Mouse (Mus musculus) heart, postnatal 36 days (tissue): ENCODE measurements around the gene Hcfc1. TPM values are rescaled to one million over a fixed set of nuclear protein-coding genes. Genes with fewer than 3 reads are reported as not detected.

Source experiments
- DNase-seq, 2 experiments: peaks; one replicate each; pipeline ENCODE4 v3.0.0; 2021 to 2022
- intact Hi-C: fragments of 180-260 bp; cut with DNase I; formaldehyde crosslinking; loops from one replicate; pipeline ENCODE4 v1.15.1; 2025
- total RNA-seq, 2 experiments: library from RNA; stranded (reverse); gene quantifications; 2 replicates each; pipeline ENCODE4 v1.2.3; 2021

The Hcfc1 gene
- 10 to 100 TPM; 34.3 to 37.2 TPM for total RNA-seq

DNA sequence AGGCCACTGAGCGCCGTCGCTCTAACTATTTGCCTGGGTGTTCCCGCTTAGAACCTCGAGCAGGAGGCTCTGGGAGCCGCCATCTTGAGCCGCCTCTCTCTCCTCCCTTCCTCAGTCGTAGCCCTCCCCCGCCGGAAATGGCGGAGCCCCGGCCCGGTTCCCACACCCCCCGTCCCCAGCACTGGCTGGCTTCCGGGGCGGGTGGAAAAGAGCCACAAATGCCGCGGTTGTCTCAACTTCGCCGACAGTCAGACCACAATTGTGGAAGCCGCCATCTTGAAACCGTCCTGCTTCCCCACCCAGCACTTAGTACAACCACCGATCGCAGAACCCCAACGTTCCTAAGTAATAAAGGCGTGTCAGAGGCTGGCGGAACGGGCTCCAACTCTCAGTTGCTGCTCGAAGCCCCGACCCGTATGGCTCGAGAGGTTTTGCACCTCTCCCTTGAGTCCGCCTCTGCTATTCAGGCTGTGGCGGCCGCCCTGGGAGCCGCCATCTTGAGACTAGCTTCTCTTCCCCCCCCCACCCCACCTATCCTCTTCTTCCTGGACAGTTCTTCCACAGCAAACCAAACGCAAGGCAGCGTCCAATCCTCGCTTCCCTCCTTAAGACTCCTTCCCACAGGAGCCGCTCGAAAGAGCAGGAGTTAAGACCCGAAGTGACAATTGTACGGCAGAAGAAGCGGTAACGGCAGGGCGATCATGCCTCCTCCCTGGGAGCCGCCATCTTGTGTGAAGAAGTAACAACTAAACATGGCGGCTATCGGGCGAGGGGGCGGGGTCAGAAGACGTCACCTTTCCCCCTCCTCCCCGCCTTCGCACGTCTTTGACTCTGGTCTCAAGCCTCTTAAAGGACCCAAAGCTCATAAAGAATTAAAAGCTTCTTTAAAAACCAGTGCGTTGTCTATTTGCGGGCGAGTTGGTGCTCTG, at the start of gene Hcfc1:
TSS of gene Hcfc1 (minus strand) at position 110 of the 929 bp plus-strand sequence.
- peak; percentile 87 to 90 for DNase-seq
- intact Hi-C loops, result loop anchor here (5.0 kb wide), 2 partner anchors 121 to 446 kb away; no protein-coding TSS in a partner anchor

DNA sequence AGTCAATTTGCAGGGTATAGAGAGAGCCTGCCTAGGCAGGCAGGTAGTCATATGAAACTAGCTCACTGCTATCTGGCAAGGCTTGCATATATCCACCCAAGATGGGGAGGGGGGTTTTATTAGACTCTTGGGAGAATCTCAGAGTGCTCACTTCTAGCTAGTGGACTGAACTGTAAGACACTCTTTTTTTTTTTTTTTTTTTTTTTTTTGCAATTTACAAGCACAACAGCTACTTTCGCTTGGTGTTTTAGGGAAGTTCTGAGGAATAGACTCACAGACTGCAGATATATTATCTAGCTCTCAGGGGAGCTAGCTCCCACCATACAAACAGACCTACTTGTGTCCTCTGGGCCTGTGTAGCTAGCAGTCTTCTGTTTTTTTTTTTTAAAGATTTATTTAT, 48.4 kb upstream of the Hcfc1 start:
- no peak for DNase-seq
- intact Hi-C loops, result no loop called here

DNA sequence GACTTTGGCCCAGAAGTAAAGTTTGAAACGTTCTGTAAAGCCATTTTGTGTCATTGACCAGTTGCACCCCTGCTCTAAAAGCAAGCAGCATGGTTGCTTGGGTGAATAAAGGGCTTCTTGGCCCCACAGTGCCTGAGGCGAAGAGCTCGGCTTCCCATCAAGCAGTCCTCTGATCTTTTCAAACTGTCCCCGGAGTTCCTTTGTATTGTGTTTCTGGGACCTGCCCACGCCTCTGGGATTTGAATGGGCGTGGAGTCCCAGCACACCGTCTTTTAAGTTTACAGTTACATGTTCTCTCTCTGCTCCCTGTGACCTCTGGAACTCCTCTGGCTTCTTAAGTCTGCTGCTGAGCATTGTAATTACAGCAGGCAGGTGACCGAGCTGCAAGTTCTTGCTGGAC, 41.9 kb upstream of the Hcfc1 start:
- intact Hi-C loops, result no loop called here
- no peak for DNase-seq

DNA sequence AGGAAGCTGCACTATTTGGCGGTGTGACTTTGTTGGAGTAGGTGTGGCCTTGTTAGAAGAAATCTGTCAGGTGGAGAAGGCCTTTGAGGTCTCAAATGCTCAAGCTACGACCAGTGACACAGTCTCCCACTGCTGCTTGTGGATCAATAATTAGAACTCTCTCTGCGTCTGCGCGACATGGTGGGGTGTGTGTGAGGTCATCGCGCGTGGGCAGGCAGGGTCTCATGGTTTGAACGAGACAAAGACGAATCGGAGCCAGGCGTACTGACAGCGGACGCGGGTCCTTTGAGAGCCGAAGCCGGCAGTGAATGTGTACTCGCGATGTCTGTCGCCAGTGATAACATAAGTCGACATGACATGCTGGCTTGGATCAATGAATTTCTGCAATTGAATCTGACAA, 40.2 kb upstream of the Hcfc1 start:
- intact Hi-C loops, result no loop called here
- DNase-seq, result no peak

DNA sequence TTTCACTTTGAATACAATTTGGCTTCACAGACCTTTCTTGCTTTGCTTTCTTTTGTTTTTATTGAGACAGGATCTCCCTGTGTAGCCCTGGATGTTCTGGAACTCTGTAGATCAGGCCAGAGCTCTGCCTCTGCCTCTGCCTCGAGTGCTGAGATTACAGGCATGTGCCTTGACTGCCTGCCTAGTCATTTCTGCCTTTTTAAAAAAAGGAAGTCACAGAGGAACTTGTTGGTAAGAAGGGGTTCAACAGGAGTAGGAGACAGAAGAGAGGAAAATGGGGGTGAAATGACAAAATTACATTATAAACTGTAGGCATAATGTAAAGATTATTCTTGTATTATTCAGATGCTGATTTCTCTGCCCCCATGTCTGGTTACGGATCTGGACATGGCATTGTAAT, 37.5 kb upstream of the Hcfc1 start:
- intact Hi-C loops, result no loop called here

DNA sequence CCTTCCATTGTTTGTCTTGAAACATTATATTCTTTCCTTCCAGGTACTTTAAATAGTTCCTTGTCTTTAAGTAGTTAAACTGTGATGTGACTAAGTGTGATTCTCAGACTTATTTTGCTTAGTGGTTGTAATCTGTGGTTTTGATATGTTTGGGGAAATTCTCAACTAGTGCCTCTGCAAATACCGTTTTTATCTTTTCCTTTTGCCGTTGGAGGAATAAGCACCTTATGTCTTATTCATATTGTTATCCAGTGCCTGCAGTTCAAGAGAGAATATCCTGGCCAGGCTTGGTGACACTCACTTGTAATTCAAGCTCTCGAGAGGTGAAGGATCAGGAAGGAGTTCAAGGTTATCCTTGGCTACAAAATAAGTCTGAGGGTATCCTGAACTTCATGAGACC, 34.9 kb upstream of the Hcfc1 start:
- intact Hi-C loops, result no loop called here
- no peak for DNase-seq

More for the DNA sequence above, 37.5 kb upstream of the Hcfc1 start:
- no peak for DNase-seq

DNA sequence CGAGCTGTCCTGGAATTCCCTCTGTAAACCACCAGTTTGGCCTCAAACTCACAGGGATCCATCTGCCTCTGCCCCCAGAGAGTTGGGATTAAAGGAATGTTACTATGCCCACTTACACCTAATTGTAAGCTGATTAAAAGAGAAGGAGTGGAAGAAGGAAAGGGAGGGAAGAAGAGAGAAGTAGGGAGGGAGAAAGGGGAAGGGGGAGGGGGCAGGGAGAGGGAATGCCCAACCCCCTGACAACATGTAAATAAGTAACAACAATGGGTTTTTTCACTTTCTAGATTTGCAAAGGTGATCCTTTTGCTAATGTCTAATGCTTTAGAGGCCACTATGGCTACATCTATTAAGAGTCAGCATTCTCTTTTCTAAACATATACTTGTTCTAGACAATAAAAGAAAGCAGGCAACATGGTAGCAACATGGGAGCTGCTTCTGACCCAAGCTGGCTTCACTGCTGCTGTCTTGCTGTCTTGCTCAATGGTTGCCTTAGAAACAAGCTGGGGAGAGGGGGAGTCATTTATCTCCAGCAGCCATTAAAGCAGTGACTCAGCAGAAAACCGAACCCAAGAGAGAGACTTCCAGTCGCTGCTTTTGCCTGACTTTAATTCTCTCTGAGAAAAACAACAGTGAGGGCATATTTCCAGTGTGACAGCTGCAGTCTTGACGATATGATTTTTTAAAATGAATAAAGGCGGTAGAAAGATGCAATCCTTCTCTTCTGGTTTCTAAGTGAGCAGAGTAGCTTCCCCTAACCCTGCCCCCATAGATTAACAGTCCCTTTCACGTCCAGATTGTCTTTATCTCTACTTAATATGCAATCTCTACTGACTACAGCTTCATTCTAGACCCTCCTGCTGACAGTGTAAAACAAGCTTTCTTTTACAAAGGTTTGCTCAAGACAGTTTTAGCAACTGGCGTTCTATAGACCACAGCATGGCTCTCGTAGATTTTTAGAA, 33.0 kb upstream of the Hcfc1 start:
- intact Hi-C loops, result no loop called here
- peak in 1 of 2 experiments; percentile 10 for DNase-seq

DNA sequence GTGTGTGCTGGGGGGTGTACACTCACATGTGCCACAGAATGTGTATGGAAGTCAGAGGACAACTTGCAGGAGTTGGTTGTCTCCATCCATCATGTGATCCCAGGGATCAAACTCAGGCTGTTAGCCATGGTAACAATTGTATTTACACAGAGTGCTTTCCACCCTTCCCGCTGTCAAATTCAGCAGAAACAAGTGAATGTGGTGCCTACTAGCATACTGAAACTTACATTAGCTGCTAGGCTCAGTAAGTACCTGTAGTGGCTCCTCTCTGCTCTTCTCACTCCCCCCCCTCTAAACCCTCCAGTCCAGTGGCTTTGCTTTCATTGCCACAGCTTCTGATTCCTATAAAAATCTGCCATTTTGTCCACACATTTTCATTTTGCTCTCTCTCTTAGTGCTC, 11.6 kb upstream of the Hcfc1 start:
- intact Hi-C loops, result no loop called here
- DNase-seq, result no peak

DNA sequence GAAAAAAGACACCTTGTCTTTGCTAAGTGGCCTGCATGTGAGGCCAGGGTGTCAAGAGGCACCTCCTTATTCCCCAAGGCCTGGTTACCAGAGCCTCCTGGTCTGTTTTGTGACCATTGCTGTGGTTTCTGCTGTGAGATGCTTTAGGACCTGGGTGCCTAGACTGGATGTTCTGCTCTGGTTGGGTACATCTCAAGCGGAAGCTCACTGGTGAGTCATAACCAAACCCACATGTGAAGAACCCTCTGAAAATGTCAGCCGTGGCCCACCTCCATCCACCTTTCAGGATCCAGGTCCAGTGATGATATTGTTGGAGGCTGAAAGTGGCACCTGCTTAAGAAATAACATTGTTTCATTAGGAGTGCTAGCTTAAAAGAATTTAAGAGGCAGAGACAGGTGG, 10.1 kb upstream of the Hcfc1 start:
- intact Hi-C loops, result no loop called here
- DNase-seq, result no peak

DNA sequence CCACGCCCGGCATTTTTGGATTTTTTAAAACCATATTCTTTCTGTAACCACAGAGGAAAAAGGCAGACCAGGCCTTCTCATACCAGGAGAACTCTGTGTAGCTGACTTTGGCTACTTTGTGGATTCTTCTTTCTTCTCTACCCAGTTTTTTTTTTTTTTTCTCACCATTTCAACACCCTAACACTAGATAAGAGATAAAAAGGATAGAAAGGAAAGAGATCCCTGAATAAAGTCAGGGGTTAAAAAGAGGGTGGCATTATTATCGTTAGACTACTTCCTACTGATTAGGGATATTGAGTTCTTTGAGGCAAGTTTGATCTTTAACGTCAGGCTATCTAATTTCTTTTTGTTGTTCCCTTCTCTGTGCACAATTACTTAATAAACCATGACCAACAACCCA, 6.6 kb upstream of the Hcfc1 start:
- DNase-seq, result no peak
- intact Hi-C loops, result no loop called here

DNA sequence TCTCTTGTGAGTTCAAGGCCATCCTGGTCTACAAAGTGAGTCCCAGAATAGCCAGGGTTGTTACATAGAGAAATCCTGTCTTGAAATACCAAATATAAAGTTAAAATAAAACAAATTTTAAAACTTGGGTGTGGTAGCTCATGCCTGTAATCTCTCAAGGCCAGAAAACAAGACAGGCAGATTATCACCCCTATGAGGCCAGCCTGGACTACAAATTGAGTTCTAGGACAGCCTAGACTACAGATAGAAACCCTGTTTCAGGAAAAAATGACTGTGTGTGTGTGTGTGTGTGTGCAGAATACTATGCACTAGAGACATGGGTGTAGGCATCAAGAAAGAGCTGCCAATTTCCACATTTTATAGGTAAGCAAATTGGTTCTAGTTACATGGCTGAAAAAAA, 4.6 kb upstream of the Hcfc1 start:
- intact Hi-C loops, result no loop called here
- DNase-seq, result no peak

DNA sequence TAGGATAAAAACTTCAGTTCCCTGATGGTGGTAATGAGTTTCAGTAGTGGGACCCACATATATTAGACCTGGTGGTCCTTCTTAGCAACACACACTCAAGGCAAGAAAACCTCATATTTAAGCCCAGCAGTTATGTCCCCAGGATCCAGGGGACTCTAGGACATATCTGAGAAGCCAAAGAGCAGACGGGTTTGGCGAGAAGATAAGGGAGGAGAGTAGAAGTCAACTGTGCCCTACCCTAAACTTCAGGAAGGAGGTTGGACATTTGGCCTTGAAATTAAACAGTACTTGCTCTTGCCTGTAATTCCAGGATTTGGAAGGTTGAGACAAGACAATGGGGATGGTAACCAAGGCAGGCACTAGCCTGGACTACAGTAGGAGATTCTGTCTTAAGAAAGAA, 3.6 kb upstream of the Hcfc1 start:
- intact Hi-C loops, result loop anchor here (2.0 to 5.0 kb wide), 3 partner anchors 53 to 443 kb away; partner anchors contain the start of gene Irak1
- no peak for DNase-seq

DNA sequence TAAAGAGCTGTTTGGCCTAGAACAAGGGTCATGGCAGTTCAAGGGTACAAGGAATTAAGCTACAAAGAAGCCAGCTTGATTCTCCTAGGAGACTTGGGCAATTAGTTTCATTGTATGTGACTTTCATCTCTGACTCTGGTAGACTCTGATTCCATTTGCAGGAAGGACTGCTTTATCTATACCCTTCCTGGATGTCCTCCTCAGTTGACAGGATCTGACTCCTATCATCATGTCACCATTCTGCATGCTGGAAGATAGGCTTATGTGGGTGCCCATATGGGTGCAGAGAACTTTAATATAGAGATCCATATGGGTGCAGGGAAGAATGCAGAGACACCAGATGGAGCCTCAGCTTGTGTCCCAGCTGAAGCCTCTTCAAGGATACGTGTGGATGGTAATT, 3.0 kb upstream of the Hcfc1 start:
- intact Hi-C loops, result loop anchor here (2.0 to 5.0 kb wide), 3 partner anchors 54 to 443 kb away; partner anchors contain the start of gene Irak1
- no peak for DNase-seq

DNA sequence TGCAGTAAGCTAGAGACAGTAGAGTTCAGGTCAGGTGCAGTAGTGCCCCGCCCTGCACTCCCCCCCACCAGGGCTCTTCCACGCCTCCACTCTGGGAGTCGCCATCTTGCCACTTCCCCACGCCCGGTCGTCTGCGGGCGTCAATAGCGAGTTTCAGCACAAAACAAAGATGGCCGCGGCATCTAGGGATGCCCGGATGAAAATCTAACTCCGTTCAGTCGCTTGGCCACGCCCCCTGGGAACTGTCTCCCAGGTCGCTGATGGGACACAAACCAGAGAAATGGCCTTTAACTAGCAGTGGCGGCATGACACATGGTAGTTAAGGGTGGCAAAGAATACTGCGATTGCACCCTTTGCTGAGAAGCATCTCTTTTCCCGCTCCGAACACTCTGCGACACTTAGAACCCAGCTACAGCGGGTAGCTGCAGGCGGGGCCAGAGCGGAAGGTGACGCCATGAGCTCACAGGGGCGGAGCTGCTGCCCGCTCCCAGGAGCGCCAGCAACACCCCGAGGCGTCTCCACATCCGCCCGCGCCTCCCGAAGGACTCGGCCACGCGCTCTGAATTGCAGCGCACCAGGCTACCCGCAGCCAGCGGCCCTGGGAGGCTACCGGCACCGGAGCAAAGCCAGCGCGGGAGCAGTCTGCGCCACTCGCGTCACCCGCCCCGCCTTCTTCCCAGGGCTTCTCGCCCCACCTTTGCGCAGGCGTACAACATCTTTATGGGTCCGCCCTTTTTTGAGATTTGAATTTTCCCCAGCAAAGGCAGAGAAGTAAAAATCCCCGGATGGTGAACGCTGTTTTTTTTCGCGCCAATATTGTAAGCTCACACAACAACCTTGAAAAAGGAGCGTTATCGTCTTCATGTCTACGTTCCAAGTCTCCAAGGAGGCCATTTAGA, 1.3 kb upstream of the Hcfc1 start:
- DNase-seq, result peak; percentile 80 to 91
- intact Hi-C loops, result loop anchor here (2.0 to 5.0 kb wide), 3 partner anchors 55 to 445 kb away; partner anchors contain the start of gene Irak1

DNA sequence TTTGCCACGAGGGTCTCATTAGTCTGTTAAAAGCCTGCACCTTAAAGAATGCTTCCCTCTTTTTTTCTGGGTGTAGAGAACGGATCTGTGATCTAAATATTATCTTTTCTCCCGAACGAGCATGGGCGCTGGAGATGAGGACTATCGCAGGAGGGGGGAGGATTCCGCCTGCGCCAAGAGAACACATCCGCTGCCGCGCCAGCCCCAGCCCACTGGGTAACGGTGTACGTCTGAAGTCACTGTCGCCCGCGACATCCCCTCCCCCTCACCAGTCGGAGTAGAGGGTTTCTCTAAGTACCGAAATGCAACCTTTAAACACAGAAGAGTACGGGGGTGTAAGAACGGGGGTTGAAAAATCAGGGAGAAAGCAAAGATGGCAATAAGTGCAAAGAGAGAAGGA, 850 bp downstream of the Hcfc1 start:
- DNase-seq, result peak in 1 of 2 experiments; percentile 24
- intact Hi-C loops, result loop anchor here (5.0 kb wide), 2 partner anchors 122 to 447 kb away; no protein-coding TSS in a partner anchor

DNA sequence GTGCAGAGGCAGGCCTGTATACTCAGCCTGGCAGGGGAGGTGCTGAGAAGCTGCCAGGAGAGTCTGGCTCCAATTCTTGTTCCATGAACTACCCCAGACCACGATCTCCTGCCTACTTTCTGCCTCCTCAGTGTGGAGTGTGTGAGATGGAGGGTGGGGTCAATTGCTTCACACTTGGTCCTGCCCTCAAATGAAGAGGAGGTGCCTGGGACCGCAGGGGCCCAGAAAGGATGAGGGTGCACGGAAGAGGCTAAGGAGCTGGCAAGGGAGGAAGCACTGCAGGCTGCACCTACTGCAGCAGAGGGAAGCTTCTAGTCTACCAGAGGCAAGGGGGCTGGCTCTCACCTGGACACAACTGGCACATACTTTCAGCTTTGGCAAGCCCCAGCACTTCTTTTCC, 1.8 kb downstream of the Hcfc1 start:
- intact Hi-C loops, result no loop called here
- DNase-seq, result no peak

DNA sequence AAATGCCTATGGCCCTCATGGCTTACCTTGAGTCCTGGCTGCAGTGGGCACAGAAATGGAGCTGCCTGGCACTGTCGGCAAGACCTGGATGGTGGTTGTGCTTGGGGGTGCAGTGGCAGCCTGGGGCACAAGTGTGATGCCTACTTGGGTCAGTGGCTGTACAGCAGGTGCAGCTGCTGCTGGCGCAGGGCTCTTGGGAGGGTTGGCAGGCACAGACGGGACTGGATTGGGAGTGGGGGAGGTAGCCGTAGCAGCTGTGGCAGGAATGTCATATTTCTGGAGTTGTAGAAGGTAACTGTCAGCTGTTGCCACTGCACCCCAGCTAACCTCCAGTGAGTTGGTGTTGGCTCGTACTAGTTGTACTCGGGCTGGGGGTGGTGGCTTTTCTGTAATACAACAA, 11.2 kb downstream of the Hcfc1 start:
- DNase-seq, result no peak
- intact Hi-C loops, result loop anchor here (5.0 kb wide), 1 partner anchor 283 kb away; the partner anchor contains the start of gene Slc6a8

DNA sequence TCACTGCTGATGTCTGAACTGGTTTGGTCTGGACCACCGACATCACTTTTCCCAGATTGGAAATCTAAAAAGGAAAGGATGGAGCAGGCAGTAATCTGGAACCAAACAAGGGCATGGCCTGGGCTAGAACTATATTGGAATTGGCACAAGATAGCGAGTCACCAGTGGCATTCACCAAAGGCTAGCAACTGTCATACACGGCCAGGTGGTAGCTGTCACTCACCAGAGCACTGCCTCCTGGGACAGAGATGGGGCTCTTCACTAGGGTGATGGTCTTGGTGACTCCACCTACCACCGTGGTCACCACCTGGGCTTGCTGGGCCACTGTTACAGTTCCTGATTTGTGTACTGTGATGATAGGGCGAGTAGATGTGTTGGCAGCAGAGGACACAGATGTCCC, 13.6 kb downstream of the Hcfc1 start:
- no peak for DNase-seq
- intact Hi-C loops, result loop anchor here (5.0 kb wide), 1 partner anchor 280 kb away; the partner anchor contains the start of gene Slc6a8

DNA sequence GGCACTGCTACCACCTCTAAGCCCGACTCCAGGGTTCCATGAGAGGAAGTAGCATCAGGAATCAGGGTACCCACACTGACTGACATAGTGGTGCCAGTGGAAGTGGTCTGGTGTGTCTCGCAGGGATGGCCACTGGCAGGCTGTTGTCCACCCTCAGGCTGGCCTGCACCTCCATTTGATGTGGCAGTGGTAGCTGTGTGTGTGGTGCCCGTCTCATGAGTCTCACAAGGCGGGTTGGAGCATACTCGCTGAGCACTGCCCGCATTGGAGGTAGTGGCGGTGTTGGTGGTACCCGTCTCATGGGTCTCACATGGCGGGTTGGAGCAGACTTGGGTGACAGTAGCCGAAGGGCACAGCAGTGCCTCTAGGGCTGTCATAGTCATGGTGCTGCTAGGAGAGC, 16.8 kb downstream of the Hcfc1 start:
- no peak for DNase-seq
- intact Hi-C loops, result loop anchor here (2.0 kb wide), 1 partner anchor 151 kb away; no protein-coding TSS in a partner anchor

DNA sequence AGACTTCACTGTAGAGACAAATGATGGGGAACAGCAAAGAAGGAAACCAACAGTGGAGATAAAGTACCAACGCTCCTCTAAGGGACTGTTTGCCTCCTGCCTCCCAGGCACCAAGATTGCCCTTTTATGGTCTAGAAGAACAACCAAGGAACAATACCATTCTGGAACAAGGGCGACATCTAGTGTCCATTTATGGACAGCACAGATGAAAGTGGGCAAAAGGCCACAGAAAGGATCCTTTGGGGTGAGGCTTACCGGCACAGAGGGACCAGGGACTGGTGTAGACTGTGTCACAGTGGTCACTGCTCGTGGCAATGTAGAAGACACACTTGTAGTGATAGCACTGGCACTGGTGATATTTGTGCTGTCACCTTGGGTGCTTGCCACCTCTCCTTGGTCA, 17.5 kb downstream of the Hcfc1 start:
- peak; percentile 49 to 56 for DNase-seq
- intact Hi-C loops, result loop anchor here (2.0 kb wide), 1 partner anchor 150 kb away; no protein-coding TSS in a partner anchor
